Mouse (Mus musculus) heart, embryonic 12.5 days (tissue): Measurements from ENCODE around the gene Pcnx. TPM values are rescaled to one million over a fixed set of nuclear protein-coding genes. Genes with fewer than 3 reads are reported as not detected.

Experiments used
- ATAC-seq: fragments of 200-750 bp; cut with Nextera tagmentation; 2 replicates; pipeline ENCODE4 v1.8.0; 2017; ENCODE audit warnings: moderate TSS enrichment, moderate library complexity; ENCODE audit not compliant: insufficient number of reproducible peaks, low FRiP score
- H3K27ac ChIP-seq: fragments of 300-500 bp; sonication (generic); 2 replicates; pipeline ENCODE4 v1.5.1; 2016; ENCODE audit warnings: mild to moderate bottlenecking, moderate library complexity; ENCODE audit not compliant: poor library complexity, severe bottlenecking
- H3K27me3 ChIP-seq: fragments of 300-500 bp; sonication (generic); replicated peaks from 2 replicates; pipeline ENCODE4 v1.6.1; 2016; ENCODE audit warnings: mild to moderate bottlenecking, moderate library complexity
- H3K36me3 ChIP-seq: fragments of 300-500 bp; sonication (generic); 2 replicates; pipeline ENCODE4 v1.6.1; 2016; ENCODE audit warnings: mild to moderate bottlenecking, moderate library complexity
- H3K4me1 ChIP-seq: fragments of 300-500 bp; sonication (generic); replicated peaks from 2 replicates; pipeline ENCODE4 v1.6.1; 2016; ENCODE audit warnings: mild to moderate bottlenecking
- H3K4me2 ChIP-seq: fragments of 300-500 bp; sonication (generic); 2 replicates; pipeline ENCODE4 v1.6.1; 2016; ENCODE audit warnings: mild to moderate bottlenecking, moderate library complexity
- H3K4me3 ChIP-seq: fragments of 300-500 bp; sonication (generic); 2 replicates; pipeline ENCODE4 v1.5.1; 2016; ENCODE audit warnings: mild to moderate bottlenecking
- H3K9ac ChIP-seq: fragments of 300-500 bp; sonication (generic); 2 replicates; pipeline ENCODE4 v1.6.1; 2016; ENCODE audit warnings: mild to moderate bottlenecking, moderate library complexity
- H3K9me3 ChIP-seq: fragments of 300-500 bp; sonication (generic); replicated peaks from 2 replicates; pipeline ENCODE4 v1.6.1; 2016; ENCODE audit warnings: mild to moderate bottlenecking, moderate library complexity
- WGBS: fragments of 180-500 bp; shearing (Covaris S2); methylation state at CpG from one replicate; pipeline ENCODE4 v1.1.7; 2016; 5-methylcytosine and 5-hydroxymethylcytosine counted together
- polyA plus RNA-seq: library from polyadenylated mRNA; unstranded; fragments of >200 nt; fragmentation: Nextera tagmentation; extraction: Ambion mirVana; gene quantifications from 2 replicates; pipeline ENCODE4 v1.2.1, GENCODE M21; 2016

The Pcnx gene
- polyA plus RNA-seq, 1 experiment from 2014 or later: 17.8 TPM

DNA sequence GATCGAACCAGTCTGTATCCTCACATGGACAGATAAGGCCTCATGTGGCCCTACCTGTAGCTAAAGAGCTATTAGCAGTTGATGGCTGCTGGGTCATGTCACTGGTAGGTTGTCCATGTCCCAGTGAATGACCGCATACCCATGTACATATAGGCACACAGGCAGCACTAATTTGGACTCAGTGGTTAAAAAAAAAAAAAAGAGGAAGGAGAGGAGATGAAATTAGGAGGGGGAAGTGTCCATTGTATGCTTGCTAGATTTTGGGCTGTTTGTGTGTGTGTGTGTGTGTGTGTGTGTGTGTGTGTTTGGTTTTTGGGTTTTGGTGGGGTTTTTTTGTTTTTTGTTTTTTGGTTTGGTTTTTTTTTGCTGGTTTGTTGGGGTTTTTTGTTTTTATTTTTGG is 26.7 kb upstream of the Pcnx start:
- Histone ChIP-seq H3K9me3 (no peaks in the 10 kb centered on the region), H3K4me3 (no peak overlapping the region), H3K27ac (no peak overlapping the region), H3K4me1 (no peaks in the 10 kb centered on the region), H3K36me3 (no peaks in the 10 kb centered on the region), H3K4me2 (no peak overlapping the region), H3K9ac (no peak overlapping the region), H3K27me3 (no peaks in the 10 kb centered on the region)
- WGBS: 92% methylated on average over 2 of the region's 2 CpGs
- ATAC-seq: no peak

GRCm38 (mm10) chr12:81836162-81836561 is 23.7 kb upstream of the Pcnx start:
- no peaks in the 10 kb centered on the region for H3K9me3 ChIP-seq
- 72% methylated on average over 8 of the region's 8 CpGs for WGBS
- no peaks in the 10 kb centered on the region for H3K36me3 ChIP-seq
- no peak for ATAC-seq
- no peak overlapping the region for H3K4me3 ChIP-seq
- no peak overlapping the region for H3K9ac ChIP-seq
- no peak overlapping the region for H3K27ac ChIP-seq
- no peak overlapping the region for H3K4me2 ChIP-seq
- no peaks in the 10 kb centered on the region for H3K27me3 ChIP-seq
- no peaks in the 10 kb centered on the region for H3K4me1 ChIP-seq

- Histone ChIP-seq H3K4me1 (no peaks in the 10 kb centered on the region), H3K4me2 (no peak overlapping the region), H3K9me3 (no peaks in the 10 kb centered on the region), H3K27ac (no peak overlapping the region), H3K4me3 (no peak overlapping the region), H3K27me3 (no peaks in the 10 kb centered on the region), H3K9ac (no peak overlapping the region), H3K36me3 (no peaks in the 10 kb centered on the region)
- ATAC-seq: no peak
- 74% methylated on average over 5 of the region's 5 CpGs for WGBS
These were observed 22.4 kb upstream of the Pcnx start for GRCm38 (mm10) chr12:81837463-81837862.

DNA sequence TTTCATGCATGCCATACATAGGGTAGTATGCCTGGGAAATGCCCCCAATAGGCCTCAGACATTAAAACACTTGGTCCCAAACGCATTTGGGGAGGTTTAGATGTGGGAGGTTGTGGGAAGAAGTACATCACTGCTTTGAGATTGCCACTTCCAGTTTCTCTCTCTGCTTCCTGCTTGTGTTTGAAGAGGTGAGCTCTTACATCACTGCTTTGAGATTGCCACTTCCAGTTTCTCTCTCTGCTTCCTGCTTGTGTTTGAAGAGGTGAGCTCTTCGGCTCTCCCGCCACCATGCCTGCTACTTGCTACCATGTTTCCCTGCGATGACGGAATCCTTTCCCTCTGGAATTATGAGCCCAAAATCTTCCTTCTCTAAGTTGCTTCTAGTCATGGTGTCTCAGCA is 20.2 kb upstream of the Pcnx start:
- Histone ChIP-seq H3K27ac (no peak overlapping the region), H3K27me3 (no peaks in the 10 kb centered on the region), H3K36me3 (no peaks in the 10 kb centered on the region), H3K4me3 (no peak overlapping the region), H3K4me1 (peaks cover 5% of the 10 kb centered on the region), H3K4me2 (no peak overlapping the region), H3K9ac (no peak overlapping the region), H3K9me3 (no peaks in the 10 kb centered on the region)
- no peak for ATAC-seq
- 83% methylated on average over 5 of the region's 5 CpGs for WGBS

DNA sequence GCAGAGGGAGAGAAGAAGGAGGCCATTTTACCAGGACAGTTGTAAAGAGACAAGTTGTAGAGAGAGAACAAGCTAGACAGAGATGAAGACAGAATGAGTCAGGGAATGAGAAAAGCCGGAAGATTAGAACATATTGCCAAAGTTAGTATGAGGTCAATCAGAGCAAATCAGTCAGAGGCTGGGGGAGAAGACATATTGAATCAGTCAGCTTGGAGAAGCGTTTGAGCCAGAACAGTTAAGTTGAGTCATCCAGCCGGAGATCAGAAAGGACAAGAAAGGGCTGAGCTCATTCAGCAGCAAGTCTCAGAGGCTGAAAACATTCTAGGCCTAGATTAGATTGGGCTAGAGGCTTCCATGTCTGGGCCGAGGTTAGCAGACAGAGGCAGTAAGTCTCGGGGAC is 18.8 kb upstream of the Pcnx start:
- peaks cover 13% of the 10 kb centered on the region for H3K4me1 ChIP-seq
- whole genome bisulfite sequencing: 51% methylated on average over 5 of the region's 5 CpGs
- ATAC-seq: no peak
- H3K4me3 ChIP-seq: no peak overlapping the region
- H3K36me3 ChIP-seq: no peaks in the 10 kb centered on the region
- no peaks in the 10 kb centered on the region for H3K27me3 ChIP-seq
- no peak overlapping the region for H3K4me2 ChIP-seq
- no peak overlapping the region for H3K9ac ChIP-seq
- no peak overlapping the region for H3K27ac ChIP-seq
- no peaks in the 10 kb centered on the region for H3K9me3 ChIP-seq

DNA sequence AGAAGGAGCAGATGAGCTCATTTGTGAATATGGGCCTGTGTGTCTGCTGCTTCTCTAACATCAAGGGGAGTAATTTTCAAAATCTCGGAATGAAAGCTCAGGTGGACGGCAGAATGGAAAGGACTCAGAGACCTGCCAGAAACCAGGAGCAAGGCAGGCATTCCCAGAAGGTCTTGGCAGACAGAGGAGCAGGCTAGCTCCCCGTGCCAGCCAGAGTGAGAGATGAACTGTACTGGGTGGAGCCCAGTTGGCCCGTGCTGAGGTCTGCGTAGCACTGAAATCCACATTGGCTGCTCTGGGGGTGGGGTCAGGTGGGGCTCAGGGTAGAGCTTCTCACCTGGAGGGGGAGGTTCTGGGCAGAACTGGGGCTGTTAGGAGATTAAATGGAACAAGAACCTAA is 16.3 kb upstream of the Pcnx start:
- no peaks in the 10 kb centered on the region for H3K9me3 ChIP-seq
- peaks cover 13% of the 10 kb centered on the region for H3K4me1 ChIP-seq
- no peak overlapping the region for H3K4me3 ChIP-seq
- H3K27ac ChIP-seq: no peak overlapping the region
- H3K9ac ChIP-seq: no peak overlapping the region
- H3K27me3 ChIP-seq: no peaks in the 10 kb centered on the region
- H3K36me3 ChIP-seq: no peaks in the 10 kb centered on the region
- H3K4me2 ChIP-seq: no peak overlapping the region
- 81% methylated on average over 5 of the region's 5 CpGs for WGBS
- ATAC-seq: no peak

DNA sequence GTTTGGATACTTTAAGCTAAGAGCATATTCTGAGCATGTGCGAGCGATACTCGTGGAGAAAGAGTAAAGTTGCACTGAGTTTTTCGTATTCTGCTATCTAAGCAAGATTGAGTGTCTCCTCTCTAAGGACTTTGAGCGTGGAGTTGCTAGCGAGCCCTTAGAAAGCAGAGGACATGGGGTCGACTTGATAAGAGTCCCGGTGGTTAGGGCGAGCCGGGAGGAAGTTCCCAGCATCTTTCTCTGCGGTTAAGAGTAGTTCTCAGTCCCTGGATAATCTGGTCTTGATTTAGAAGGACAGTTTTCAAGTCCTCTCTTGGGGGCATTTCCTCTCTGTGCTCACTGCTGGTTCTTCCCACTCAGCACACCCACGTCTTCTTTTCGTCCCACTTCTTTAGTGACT is 15.3 kb upstream of the Pcnx start:
- Histone ChIP-seq H3K4me1 (peaks cover 13% of the 10 kb centered on the region), H3K4me2 (peak overlapping the region; percentile 69), H3K9ac (0 out of 2 replicates have a peak overlapping the region, but pooled peaks have one; percentile 29), H3K9me3 (no peaks in the 10 kb centered on the region), H3K27me3 (no peaks in the 10 kb centered on the region), H3K36me3 (no peaks in the 10 kb centered on the region), H3K27ac (peak overlapping the region; percentile 19; the same call in 1 of the 2 replicates), H3K4me3 (peak overlapping the region; percentile 34)
- no peak for ATAC-seq
- 14% methylated on average over 13 of the region's 13 CpGs for WGBS

- Histone ChIP-seq H3K9me3 (no peaks in the 10 kb centered on the region), H3K4me3 (peak overlapping the region; percentile 34), H3K27me3 (no peaks in the 10 kb centered on the region), H3K27ac (no peak overlapping the region; the same call in 1 of the 2 replicates), H3K4me1 (peaks cover 13% of the 10 kb centered on the region), H3K36me3 (no peaks in the 10 kb centered on the region), H3K4me2 (peak overlapping the region; percentile 69), H3K9ac (0 out of 2 replicates have a peak overlapping the region, but pooled peaks have one; percentile 29)
- WGBS: 6% methylated on average over 14 of the region's 14 CpGs
- no peak; the same call in 1 of the 2 replicates for ATAC-seq
These were observed 14.8 kb upstream of the Pcnx start for GRCm38 (mm10) chr12:81844981-81845380.

DNA sequence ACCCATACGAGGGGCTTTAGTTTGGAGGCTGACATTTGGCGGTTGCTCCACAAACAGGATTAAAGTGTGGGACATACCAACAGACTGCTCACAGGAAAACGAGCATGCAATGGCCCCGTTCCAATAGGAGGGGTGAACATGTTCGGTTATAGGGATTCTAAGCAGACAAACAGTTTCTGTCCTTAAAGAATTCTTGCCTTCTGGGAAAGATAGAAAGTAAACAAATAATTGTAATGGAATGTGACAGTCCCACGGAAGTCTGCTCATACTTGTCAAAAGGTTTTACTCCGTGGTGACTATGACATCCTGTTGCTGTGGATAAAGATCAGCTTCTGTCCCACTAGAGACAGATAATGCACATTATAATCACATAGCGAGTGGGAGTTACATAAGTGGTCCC is 10.2 kb upstream of the Pcnx start:
- H3K27ac ChIP-seq: no peak overlapping the region
- no peaks in the 10 kb centered on the region for H3K27me3 ChIP-seq
- H3K4me2 ChIP-seq: no peak overlapping the region
- H3K9ac ChIP-seq: no peak overlapping the region
- H3K36me3 ChIP-seq: no peaks in the 10 kb centered on the region
- H3K4me3 ChIP-seq: no peak overlapping the region
- H3K4me1 ChIP-seq: peaks cover 8% of the 10 kb centered on the region
- no peaks in the 10 kb centered on the region for H3K9me3 ChIP-seq
- no peak for ATAC-seq
- WGBS: 57% methylated on average over 8 of the region's 8 CpGs

DNA sequence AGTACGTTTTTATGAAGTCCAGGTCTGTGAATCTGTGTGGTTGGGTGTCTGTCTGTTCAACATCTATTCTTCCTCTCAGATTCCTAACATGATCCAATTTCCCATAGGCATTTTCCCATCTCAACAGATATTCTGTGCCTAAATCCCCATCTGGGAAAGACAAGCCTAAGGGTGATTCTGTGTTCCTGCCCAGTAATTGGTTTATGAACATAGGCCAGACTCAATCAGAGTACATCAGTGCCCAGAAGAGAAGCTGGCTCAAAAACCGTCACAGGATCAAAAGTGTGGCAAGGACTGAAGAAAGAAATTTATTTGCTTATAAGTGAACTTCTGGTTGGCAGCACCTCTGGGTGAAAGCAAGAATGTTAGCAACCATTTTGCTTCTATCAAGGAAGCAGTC is 7.3 kb upstream of the Pcnx start:
- H3K27me3 ChIP-seq: no peaks in the 10 kb centered on the region
- 80% methylated on average over 2 of the region's 2 CpGs for WGBS
- H3K27ac ChIP-seq: no peak overlapping the region

DNA sequence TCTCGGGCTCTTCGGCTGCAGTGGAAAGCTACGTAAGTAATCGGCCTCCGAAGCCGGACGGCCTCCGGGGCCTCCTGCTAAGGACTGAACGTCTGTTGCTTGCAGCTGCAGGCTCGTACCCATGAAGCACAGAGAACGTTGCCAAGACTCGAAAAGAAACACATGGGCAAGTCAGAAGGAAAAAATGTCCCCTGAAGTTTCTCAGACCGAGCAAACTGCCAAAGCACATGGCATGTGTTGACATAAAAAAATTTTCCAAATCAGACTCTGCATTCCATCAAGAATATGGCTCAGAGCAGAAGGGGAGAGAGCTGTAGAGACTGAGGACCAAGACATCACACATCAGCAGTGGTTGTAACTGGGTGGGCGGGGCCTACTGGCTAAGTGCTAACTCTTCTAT is 6.8 kb upstream of the Pcnx start:
- Histone ChIP-seq H3K9ac (no peak overlapping the region), H3K9me3 (no peaks in the 10 kb centered on the region), H3K4me1 (peaks cover 10% of the 10 kb centered on the region; the same call in 1 of the 2 replicates), H3K27ac (no peak overlapping the region), H3K27me3 (no peaks in the 10 kb centered on the region), H3K36me3 (no peaks in the 10 kb centered on the region), H3K4me3 (no peak overlapping the region), H3K4me2 (no peak overlapping the region)
- no peak for ATAC-seq
- WGBS: 63% methylated on average over 14 of the region's 14 CpGs

More for the DNA sequence above, 7.3 kb upstream of the Pcnx start:
- Histone ChIP-seq H3K9ac (no peak overlapping the region), H3K36me3 (no peaks in the 10 kb centered on the region), H3K9me3 (no peaks in the 10 kb centered on the region), H3K4me1 (peaks cover 10% of the 10 kb centered on the region; the same call in 1 of the 2 replicates), H3K4me2 (no peak overlapping the region), H3K4me3 (no peak overlapping the region)
- no peak for ATAC-seq

GRCm38 (mm10) chr12:81853543-81853942 is 6.3 kb upstream of the Pcnx start:
- Histone ChIP-seq H3K27me3 (no peaks in the 10 kb centered on the region), H3K4me1 (peaks cover 10% of the 10 kb centered on the region; the same call in 1 of the 2 replicates), H3K27ac (no peak overlapping the region), H3K9ac (no peak overlapping the region), H3K36me3 (no peaks in the 10 kb centered on the region), H3K4me3 (no peak overlapping the region), H3K9me3 (no peaks in the 10 kb centered on the region), H3K4me2 (no peak overlapping the region)
- no peak for ATAC-seq
- WGBS: 83% methylated on average over 8 of the region's 9 CpGs
